Mouse (Mus musculus): ENCODE data around the gene Got2. TPM values are rescaled to one million over a fixed set of nuclear protein-coding genes. Genes with fewer than 3 reads are reported as not detected.

Gene Got2
- polyA plus RNA-seq, 1 experiment from 2014 or later, result 61.9 TPM

- peaks cover 5% of the 10 kb centered on the region; the same call in 1 of the 2 replicates for H3K4me1 ChIP-seq (ENCODE audit: control insufficient read depth, insufficient read depth, low read length)
- H3K9me3 ChIP-seq (ENCODE audit: control insufficient read depth, low read length), result no peaks in the 10 kb centered on the region
- peak within 1 kb of the TSS; percentile 71 for H3K9ac ChIP-seq (ENCODE audit: low read depth, low read length)
- H3K4me3 ChIP-seq (ENCODE audit: low read depth, low read length), result peak within 1 kb of the TSS; percentile 63
- DNase-seq (ENCODE audit: low spot score) (peak; percentile 96), ATAC-seq (ENCODE audit: low read depth) (peak; percentile 97)
- no peaks in the 10 kb centered on the region for H3K27me3 ChIP-seq (replicated peaks; ENCODE audit: control insufficient read depth, insufficient read depth, low read length)
- WGBS, result 14% methylated on average over 22 of the region's 22 CpGs
- H3K36me3 ChIP-seq (ENCODE audit: control insufficient read depth, insufficient read depth, low read length), result peaks cover under 1% of the 10 kb centered on the region
- no peak within 1 kb of the TSS for H3K27ac ChIP-seq (replicated peaks; ENCODE audit: low read depth, low read length)
- H3K4me2 ChIP-seq (ENCODE audit: low read depth, low read length), result peak within 1 kb of the TSS; percentile 61
Observed at GRCm38 (mm10) chr8:95853102-95853843, 35.1 kb downstream of the Got2 start, which contains the start of gene Slc38a7. Gene Slc38a7 (minus strand): TSS chr8:95853539.

DNA sequence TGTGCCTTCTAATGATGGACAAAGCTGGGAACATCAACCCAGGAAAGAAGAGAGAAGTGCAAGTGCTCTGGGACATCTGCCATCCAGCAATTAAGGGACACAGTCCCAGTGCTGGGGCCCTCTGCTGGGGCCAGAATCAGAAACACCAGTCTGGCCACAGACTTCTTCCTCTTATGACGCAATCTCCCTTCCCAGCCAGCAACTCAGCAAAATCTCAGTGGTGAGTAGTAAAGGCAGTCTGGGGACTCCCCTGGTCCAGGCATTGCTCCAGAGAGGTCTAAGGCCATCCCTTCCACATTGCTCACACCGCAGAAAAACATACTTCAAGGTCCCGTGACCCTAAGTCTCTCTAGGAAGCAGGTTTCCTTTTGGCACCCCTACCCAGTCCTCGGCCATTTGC is 36.1 kb downstream of the Got2 start:
- Histone ChIP-seq H3K4me2 (ENCODE audit: low read depth, low read length) (peak overlapping the region; percentile 61), H3K4me3 (ENCODE audit: low read depth, low read length) (peak overlapping the region; percentile 63), H3K27ac (replicated peaks; ENCODE audit: low read depth, low read length) (no peak overlapping the region), H3K27me3 (replicated peaks; ENCODE audit: control insufficient read depth, insufficient read depth, low read length) (no peaks in the 10 kb centered on the region), H3K4me1 (ENCODE audit: control insufficient read depth, insufficient read depth, low read length) (peaks cover 5% of the 10 kb centered on the region; the same call in 1 of the 2 replicates), H3K36me3 (ENCODE audit: control insufficient read depth, insufficient read depth, low read length) (peaks cover 8% of the 10 kb centered on the region), H3K9me3 (ENCODE audit: control insufficient read depth, low read length) (no peaks in the 10 kb centered on the region), H3K9ac (ENCODE audit: low read depth, low read length) (peak overlapping the region; percentile 71; the same call in 1 of the 2 replicates)
- no peak for ATAC-seq (ENCODE audit: low read depth)
- WGBS, result 77% methylated on average over 4 of the region's 4 CpGs
- no peak for DNase-seq (ENCODE audit: low spot score)

DNA sequence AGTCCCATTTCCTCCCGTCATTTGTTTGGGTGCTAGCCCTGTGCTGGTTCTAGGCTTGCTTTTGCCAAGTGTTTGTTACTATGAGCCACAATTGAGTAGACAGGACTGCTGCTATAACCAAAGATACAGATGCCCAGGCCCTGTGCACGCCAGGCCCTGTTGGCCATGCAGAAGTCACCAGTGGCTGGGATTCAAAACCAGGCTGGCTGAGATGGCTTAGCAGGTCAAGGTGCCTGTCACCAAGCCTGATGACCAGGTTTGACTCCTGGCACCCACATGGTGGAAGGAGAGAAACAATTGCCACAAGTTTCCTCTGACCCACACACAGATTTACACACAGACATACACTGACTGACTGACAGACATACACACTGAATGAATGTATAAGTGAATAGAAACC is 38.0 kb downstream of the Got2 start:
- Histone ChIP-seq H3K4me1 (ENCODE audit: control insufficient read depth, insufficient read depth, low read length) (peaks cover 5% of the 10 kb centered on the region; the same call in 1 of the 2 replicates), H3K9ac (ENCODE audit: low read depth, low read length) (no peak overlapping the region), H3K27me3 (replicated peaks; ENCODE audit: control insufficient read depth, insufficient read depth, low read length) (no peaks in the 10 kb centered on the region), H3K36me3 (ENCODE audit: control insufficient read depth, insufficient read depth, low read length) (peaks cover 22% of the 10 kb centered on the region), H3K9me3 (ENCODE audit: control insufficient read depth, low read length) (no peaks in the 10 kb centered on the region), H3K27ac (replicated peaks; ENCODE audit: low read depth, low read length) (no peak overlapping the region), H3K4me2 (ENCODE audit: low read depth, low read length) (no peak overlapping the region), H3K4me3 (ENCODE audit: low read depth, low read length) (no peak overlapping the region)
- no peak for ATAC-seq (ENCODE audit: low read depth)
- no peak for DNase-seq (ENCODE audit: low spot score)
- WGBS, result 91% methylated on average over 2 of the region's 2 CpGs

DNA sequence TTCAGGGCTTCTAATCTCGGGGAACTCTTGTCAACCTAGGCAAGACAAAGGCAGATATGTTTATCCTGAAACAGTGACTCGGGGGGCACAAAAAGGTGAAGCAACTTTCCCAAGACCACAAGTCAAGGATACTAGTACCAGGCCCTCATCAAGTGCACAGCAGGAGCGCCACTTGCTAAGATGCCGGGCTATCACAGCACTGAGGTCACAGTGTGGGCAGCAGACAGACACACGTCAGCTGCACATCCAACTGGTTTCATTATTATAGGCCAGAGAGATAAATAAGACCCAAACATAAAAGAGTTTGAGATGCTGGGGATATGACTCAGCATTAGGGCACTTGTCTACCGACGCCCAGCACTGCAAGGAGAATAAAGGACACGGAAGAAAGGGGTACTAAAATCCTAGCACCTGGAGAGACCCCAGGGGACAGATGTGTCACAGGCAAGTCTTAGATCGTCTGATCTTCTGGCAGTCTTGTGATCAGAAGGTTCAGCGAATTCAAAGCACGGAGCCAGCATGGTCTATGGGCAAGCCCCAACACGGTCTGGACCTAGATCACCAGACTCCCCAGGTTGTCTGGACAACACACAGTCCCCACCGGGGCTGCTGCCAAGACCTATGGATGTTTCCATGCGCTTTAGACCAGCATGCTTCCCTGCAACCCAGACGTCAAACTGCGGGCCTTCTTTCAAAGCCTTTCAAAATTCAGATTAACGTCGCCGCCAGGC is 39.4 kb downstream of the Got2 start:
- H3K27ac ChIP-seq (replicated peaks; ENCODE audit: low read depth, low read length), result no peak overlapping the region
- no peak overlapping the region for H3K4me3 ChIP-seq (ENCODE audit: low read depth, low read length)
- peaks cover 5% of the 10 kb centered on the region; the same call in 1 of the 2 replicates for H3K4me1 ChIP-seq (ENCODE audit: control insufficient read depth, insufficient read depth, low read length)
- ATAC-seq (ENCODE audit: low read depth) (no peak), DNase-seq (ENCODE audit: low spot score) (no peak)
- H3K9me3 ChIP-seq (ENCODE audit: control insufficient read depth, low read length), result no peaks in the 10 kb centered on the region
- H3K4me2 ChIP-seq (ENCODE audit: low read depth, low read length), result no peak overlapping the region
- H3K36me3 ChIP-seq (ENCODE audit: control insufficient read depth, insufficient read depth, low read length), result peaks cover 33% of the 10 kb centered on the region
- no peaks in the 10 kb centered on the region for H3K27me3 ChIP-seq (replicated peaks; ENCODE audit: control insufficient read depth, insufficient read depth, low read length)
- WGBS, result 88% methylated on average over 19 of the region's 19 CpGs
- no peak overlapping the region for H3K9ac ChIP-seq (ENCODE audit: low read depth, low read length)

DNA sequence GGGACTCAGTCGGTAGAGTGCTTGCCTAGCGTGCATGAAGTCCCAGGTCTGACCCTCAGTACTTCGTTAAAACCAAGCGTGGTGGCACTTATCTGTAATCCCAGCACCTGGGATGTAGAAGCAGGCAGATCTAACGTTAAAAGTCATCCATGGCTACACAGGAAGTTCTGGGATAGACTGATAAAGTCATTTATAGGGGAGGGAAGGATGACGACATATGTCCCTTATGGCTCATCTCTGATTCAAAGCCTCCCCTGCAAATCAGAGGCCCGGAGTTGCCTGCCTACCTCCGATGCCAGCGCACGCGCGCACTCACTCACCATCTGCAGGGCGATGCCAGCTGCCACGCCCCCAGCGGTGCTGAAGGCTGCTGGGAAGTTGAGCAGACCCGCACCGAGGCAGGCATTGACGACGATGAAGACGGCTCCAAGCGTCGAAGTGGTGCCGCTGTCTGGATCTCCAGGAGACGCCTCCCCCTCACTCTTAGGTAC is 40.2 kb downstream of the Got2 start:
- no peak overlapping the region for H3K4me2 ChIP-seq (ENCODE audit: low read depth, low read length)
- peaks cover 5% of the 10 kb centered on the region; the same call in 1 of the 2 replicates for H3K4me1 ChIP-seq (ENCODE audit: control insufficient read depth, insufficient read depth, low read length)
- 85% methylated on average over 24 of the region's 24 CpGs for WGBS
- H3K4me3 ChIP-seq (ENCODE audit: low read depth, low read length), result no peak overlapping the region
- peaks cover 41% of the 10 kb centered on the region for H3K36me3 ChIP-seq (ENCODE audit: control insufficient read depth, insufficient read depth, low read length)
- H3K9ac ChIP-seq (ENCODE audit: low read depth, low read length), result no peak overlapping the region
- no peaks in the 10 kb centered on the region for H3K9me3 ChIP-seq (ENCODE audit: control insufficient read depth, low read length)
- no peaks in the 10 kb centered on the region for H3K27me3 ChIP-seq (replicated peaks; ENCODE audit: control insufficient read depth, insufficient read depth, low read length)
- H3K27ac ChIP-seq (replicated peaks; ENCODE audit: low read depth, low read length), result no peak overlapping the region
- DNase-seq (ENCODE audit: low spot score) (no peak), ATAC-seq (ENCODE audit: low read depth) (no peak)

DNA sequence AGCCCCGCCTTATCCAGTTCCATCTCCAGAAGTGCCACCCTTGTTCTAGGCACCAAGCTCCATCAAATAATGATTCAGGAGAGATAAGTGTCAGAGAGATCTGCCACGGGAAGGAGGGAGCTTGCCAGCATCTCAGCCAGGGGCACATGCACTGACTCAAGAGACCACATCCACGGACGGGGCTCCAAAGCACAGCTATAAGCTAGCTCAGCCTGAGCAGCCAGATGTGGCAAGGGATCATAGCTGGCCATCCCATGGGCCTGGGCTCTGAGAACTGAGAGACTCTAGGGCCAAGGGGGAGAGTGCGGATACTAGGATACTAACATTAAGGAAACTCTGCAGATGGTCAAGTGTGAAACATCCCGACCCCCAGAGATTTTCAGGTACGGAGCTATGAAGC is 43.3 kb downstream of the Got2 start:
- H3K9ac ChIP-seq (ENCODE audit: low read depth, low read length), result no peak overlapping the region
- ATAC-seq (ENCODE audit: low read depth), result no peak
- DNase-seq (ENCODE audit: low spot score), result no peak
- H3K27me3 ChIP-seq (replicated peaks; ENCODE audit: control insufficient read depth, insufficient read depth, low read length), result no peaks in the 10 kb centered on the region
- no peaks in the 10 kb centered on the region for H3K4me1 ChIP-seq (ENCODE audit: control insufficient read depth, insufficient read depth, low read length)
- no peaks in the 10 kb centered on the region for H3K9me3 ChIP-seq (ENCODE audit: control insufficient read depth, low read length)
- no peak overlapping the region for H3K4me3 ChIP-seq (ENCODE audit: low read depth, low read length)
- H3K4me2 ChIP-seq (ENCODE audit: low read depth, low read length), result no peak overlapping the region
- no peak overlapping the region for H3K27ac ChIP-seq (replicated peaks; ENCODE audit: low read depth, low read length)
- WGBS, result 86% methylated on average over 7 of the region's 7 CpGs
- peaks cover 61% of the 10 kb centered on the region for H3K36me3 ChIP-seq (ENCODE audit: control insufficient read depth, insufficient read depth, low read length)

DNA sequence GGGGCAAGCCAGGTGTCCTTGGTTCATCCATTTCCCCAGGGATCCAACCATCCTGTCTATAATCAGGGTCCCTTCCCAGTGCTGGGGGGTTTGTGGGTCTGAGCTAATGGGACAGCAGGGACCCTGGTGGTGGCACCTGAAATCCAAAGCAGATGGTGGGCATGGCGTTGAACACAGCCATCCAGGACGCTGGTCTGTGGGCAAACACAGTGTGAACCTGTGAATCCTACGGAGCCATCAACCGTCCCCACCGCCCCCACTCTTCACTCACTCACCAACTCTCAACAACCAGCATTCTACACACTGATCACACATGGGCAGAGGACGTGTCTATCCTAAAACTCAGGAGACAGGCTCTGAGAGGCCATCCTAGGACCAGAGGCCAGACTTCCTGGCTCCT is 44.4 kb downstream of the Got2 start:
- Histone ChIP-seq H3K36me3 (ENCODE audit: control insufficient read depth, insufficient read depth, low read length) (peaks cover 65% of the 10 kb centered on the region), H3K27me3 (replicated peaks; ENCODE audit: control insufficient read depth, insufficient read depth, low read length) (no peaks in the 10 kb centered on the region), H3K9ac (ENCODE audit: low read depth, low read length) (no peak overlapping the region), H3K4me1 (ENCODE audit: control insufficient read depth, insufficient read depth, low read length) (no peaks in the 10 kb centered on the region), H3K9me3 (ENCODE audit: control insufficient read depth, low read length) (no peaks in the 10 kb centered on the region), H3K27ac (replicated peaks; ENCODE audit: low read depth, low read length) (no peak overlapping the region), H3K4me2 (ENCODE audit: low read depth, low read length) (no peak overlapping the region), H3K4me3 (ENCODE audit: low read depth, low read length) (no peak overlapping the region)
- WGBS, result 94% methylated on average over 6 of the region's 6 CpGs
- no peak for DNase-seq (ENCODE audit: low spot score)
- no peak for ATAC-seq (ENCODE audit: low read depth)

GRCm38 (mm10) chr8:95841436-95841835 is 46.9 kb downstream of the Got2 start:
- H3K9ac ChIP-seq (ENCODE audit: low read depth, low read length), result no peak overlapping the region
- ATAC-seq (ENCODE audit: low read depth), result no peak
- H3K27me3 ChIP-seq (replicated peaks; ENCODE audit: control insufficient read depth, insufficient read depth, low read length), result no peaks in the 10 kb centered on the region
- H3K9me3 ChIP-seq (ENCODE audit: control insufficient read depth, low read length), result no peaks in the 10 kb centered on the region
- H3K27ac ChIP-seq (replicated peaks; ENCODE audit: low read depth, low read length), result no peak overlapping the region
- no peak for DNase-seq (ENCODE audit: low spot score)
- H3K4me1 ChIP-seq (ENCODE audit: control insufficient read depth, insufficient read depth, low read length), result no peaks in the 10 kb centered on the region
- H3K4me3 ChIP-seq (ENCODE audit: low read depth, low read length), result no peak overlapping the region
- WGBS, result 86% methylated on average over 13 of the region's 15 CpGs
- H3K4me2 ChIP-seq (ENCODE audit: low read depth, low read length), result no peak overlapping the region
- peaks cover 63% of the 10 kb centered on the region; the same call in 1 of the 2 replicates for H3K36me3 ChIP-seq (ENCODE audit: control insufficient read depth, insufficient read depth, low read length)
